Mouse (Mus musculus) erythroblast, embryonic 14.5 days (primary cell): ENCODE data around the gene Pxk.

Experiments used
- GATA1 ChIP-seq: IDR thresholded peaks from 2 replicates; pipeline ENCODE4 v1.6.1; 2012; ENCODE audit warnings: low read length, inconsistent platforms, mixed read lengths
- TAL1 ChIP-seq: IDR thresholded peaks from 3 replicates; pipeline ENCODE4 v1.6.1; 2012; ENCODE audit warnings: low read length, inconsistent platforms, mixed read lengths

- TF ChIP-seq GATA1 (no peak), TAL1 (no peak)
Observed at GRCm38 (mm10) chr14:8082949-8083348, 15.1 kb upstream of the Pxk start.
